Mouse (Mus musculus) bone marrow, adult 2 months (tissue): ENCODE results near the gene Mpg. TPM values are rescaled to one million over a fixed set of nuclear protein-coding genes. Genes with fewer than 3 reads are reported as not detected.

Source experiments
- H3K27ac ChIP-seq: fragments of 200-500 bp; 2 replicates; pipeline ENCODE4 v1.5.1; 2012; ENCODE audit warnings: low read depth, mild to moderate bottlenecking, control low read depth, inconsistent platforms, low read length; ENCODE audit not compliant: control insufficient read depth, poor library complexity, insufficient read depth
- H3K4me1 ChIP-seq: fragments of 200-500 bp; 2 replicates; pipeline ENCODE4 v1.6.1; 2011; ENCODE audit warnings: low read length; ENCODE audit not compliant: control insufficient read depth, insufficient read depth
- H3K4me3 ChIP-seq: fragments of 200-500 bp; replicated peaks from 2 replicates; pipeline ENCODE3; 2011; ENCODE audit warnings: mild to moderate bottlenecking, low read depth, low read length, control low read depth; ENCODE audit not compliant: control insufficient read depth
- CTCF ChIP-seq: fragments of 200-500 bp; IDR thresholded peaks from 2 replicates; pipeline ENCODE4 v1.5.1; 2011; ENCODE audit warnings: low read length, control low read depth; ENCODE audit not compliant: control insufficient read depth, insufficient read depth
- POLR2A ChIP-seq: fragments of 200-500 bp; IDR thresholded peaks from 2 replicates; pipeline ENCODE4 v1.6.1; 2011; ENCODE audit warnings: low read depth, mild to moderate bottlenecking, control low read depth, low read length, borderline replicate concordance; ENCODE audit not compliant: control insufficient read depth
- WGBS: fragments of 180-500 bp; shearing (Covaris S2); methylation state at CpG from one replicate; pipeline ENCODE4 v1.1.7; 2018; 5-methylcytosine and 5-hydroxymethylcytosine counted together
- polyA plus RNA-seq: library from polyadenylated mRNA; stranded (reverse); fragments of >200 nt; gene quantifications from 2 replicates; pipeline ENCODE4 v1.2.4, GENCODE M21; 2011; ENCODE audit warnings: low replicate concordance; ENCODE audit not compliant: missing spikeins, insufficient read depth, insufficient read length

The Mpg gene
- polyA plus RNA-seq, 1 experiment: 20.1 TPM

GRCm38 (mm10) chr11:32222570-32223194 is 3.6 kb upstream of the Mpg start:
- 26% methylated on average over 21 of the region's 21 CpGs for WGBS
- TF ChIP-seq CTCF (no peak), POLR2A (no peak)
- Histone ChIP-seq H3K27ac (no peak overlapping the region), H3K4me3 (no peak overlapping the region), H3K4me1 (peaks cover 9% of the 10 kb centered on the region)

DNA sequence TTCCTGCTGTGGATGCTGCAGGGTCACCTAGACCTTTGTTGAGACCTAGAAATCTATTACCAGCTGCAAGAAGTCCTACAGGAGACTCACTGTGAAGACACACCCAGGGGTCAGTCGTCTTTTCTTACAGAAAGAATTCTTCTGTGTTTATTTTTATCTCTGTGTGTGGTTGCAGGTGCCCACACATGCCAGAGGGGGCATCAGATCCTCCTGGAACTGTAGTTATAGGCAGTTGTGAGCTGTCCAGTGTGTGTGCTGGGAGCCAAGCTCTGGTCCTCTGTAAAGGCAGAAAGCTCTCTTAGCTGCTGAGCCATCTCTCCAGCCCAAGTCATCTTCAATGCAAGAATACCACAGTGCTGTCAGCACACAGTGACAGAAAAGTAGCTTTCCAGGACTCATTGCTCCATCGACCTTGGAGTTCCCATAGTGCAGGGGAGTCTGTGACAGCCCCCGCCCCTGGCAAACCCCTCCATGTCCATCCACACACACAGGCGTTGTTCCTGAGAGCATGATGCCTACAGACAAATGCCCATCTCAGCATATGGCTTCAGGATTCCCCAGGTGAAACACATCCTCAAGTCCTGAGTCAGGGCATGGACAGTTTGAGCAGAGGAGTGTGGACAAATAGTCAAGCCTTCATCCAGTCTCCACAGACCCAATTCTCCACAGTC is 2.9 kb upstream of the Mpg start:
- Histone ChIP-seq H3K4me3 (no peak overlapping the region), H3K4me1 (peaks cover 9% of the 10 kb centered on the region), H3K27ac (no peak overlapping the region)
- 62% methylated on average over 4 of the region's 4 CpGs for WGBS
- TF ChIP-seq CTCF (no peak), POLR2A (no peak)

- Histone ChIP-seq H3K4me1 (peaks cover 9% of the 10 kb centered on the region), H3K27ac (no peak overlapping the region), H3K4me3 (no peak overlapping the region)
- TF ChIP-seq POLR2A (no peak), CTCF (no peak)
- WGBS: 6% methylated on average over 4 of the region's 4 CpGs
Measured at GRCm38 (mm10) chr11:32224468-32225139, 1.7 kb upstream of the Mpg start.

GRCm38 (mm10) chr11:32225222-32226104 is 842 bp upstream of the Mpg start:
- Histone ChIP-seq H3K4me1 (peaks cover 9% of the 10 kb centered on the region), H3K4me3 (no peak overlapping the region), H3K27ac (no peak overlapping the region)
- no peak for TF ChIP-seq CTCF
- TF ChIP-seq POLR2A: no peak
- 39% methylated on average over 7 of the region's 7 CpGs for WGBS

GRCm38 (mm10) chr11:32227041-32227440 is 736 bp downstream of the Mpg start:
- Histone ChIP-seq H3K4me1 (peaks cover 9% of the 10 kb centered on the region), H3K27ac (no peak overlapping the region), H3K4me3 (peak overlapping the region; percentile 87)
- TF ChIP-seq POLR2A (no peak), CTCF (no peak)
- 10% methylated on average over 1 of the region's 1 CpGs for WGBS

- TF ChIP-seq POLR2A (no peak), CTCF (no peak)
- Histone ChIP-seq H3K4me1 (peaks cover 7% of the 10 kb centered on the region), H3K4me3 (peak overlapping the region; percentile 3), H3K27ac (no peak overlapping the region)
- 91% methylated on average over 9 of the region's 9 CpGs for WGBS
Measured at GRCm38 (mm10) chr11:32227555-32227954, 1.2 kb downstream of the Mpg start.

DNA sequence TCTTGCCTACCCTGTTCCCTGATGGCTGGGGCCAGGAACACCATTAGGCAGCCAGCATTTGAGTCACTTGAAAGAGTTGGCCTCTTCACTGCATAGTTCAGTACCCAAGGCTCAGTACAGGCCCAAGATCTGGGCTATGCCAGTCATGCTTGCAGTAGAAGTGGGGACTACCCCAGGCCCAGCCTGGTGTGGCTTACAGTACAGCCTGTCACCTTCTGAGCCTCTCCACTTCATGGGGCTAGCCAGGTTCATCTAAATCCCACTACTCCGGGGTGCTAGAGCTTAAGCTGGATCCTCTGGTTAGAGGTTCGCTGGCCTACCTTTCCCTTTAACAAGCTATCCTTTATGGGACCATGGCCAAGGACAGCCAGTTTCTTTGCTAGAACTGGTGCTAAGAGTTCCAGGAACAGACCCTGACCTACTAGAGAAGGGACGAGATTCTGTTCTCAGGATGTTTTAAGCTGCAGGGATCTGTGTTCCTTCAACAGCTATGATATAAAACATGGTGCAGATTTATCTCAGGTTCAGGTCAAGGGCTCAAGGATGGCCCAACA is 2.1 kb downstream of the Mpg start:
- TF ChIP-seq CTCF (no peak), POLR2A (no peak)
- no peak overlapping the region for H3K27ac ChIP-seq
- 87% methylated on average over 3 of the region's 3 CpGs for WGBS

GRCm38 (mm10) chr11:32230220-32230619 is 3.9 kb downstream of the Mpg start:
- TF ChIP-seq CTCF (no peak), POLR2A (no peak)
- no peak overlapping the region for H3K27ac ChIP-seq
- no peak overlapping the region for H3K4me3 ChIP-seq
- 85% methylated on average over 4 of the region's 4 CpGs for WGBS
- H3K4me1 ChIP-seq: peaks cover 4% of the 10 kb centered on the region

More for the DNA sequence above, 2.1 kb downstream of the Mpg start:
- no peak overlapping the region for H3K4me3 ChIP-seq
- H3K4me1 ChIP-seq: peaks cover 5% of the 10 kb centered on the region
